Mouse (Mus musculus) hindbrain, postnatal 0 days (tissue): Measurements from ENCODE around the gene Pakap. TPM values are rescaled to one million over a fixed set of nuclear protein-coding genes. Genes with fewer than 3 reads are reported as not detected.
A peak's percentile ranks its signal among the peaks of the same experiment; 100 is the strongest.
"Not testable (repeated sequence)": the region's sequence is repeated elsewhere in the genome, so short reads cannot be mapped to it uniquely, and the experiment has no call there.

Source experiments
- ATAC-seq: fragments of 200-750 bp; cut with Nextera tagmentation; 2 replicates; pipeline ENCODE4 v1.8.0; 2017; ENCODE audit warnings: mild to moderate bottlenecking, moderate TSS enrichment, moderate library complexity
- DNase-seq: peaks from one replicate; pipeline ENCODE4 v3.0.0-alpha.2; 2015; ENCODE audit warnings: low spot score
- H3K27ac ChIP-seq: fragments of 300-500 bp; sonication (generic); 2 replicates; pipeline ENCODE4 v1.5.1; 2014; ENCODE audit warnings: mild to moderate bottlenecking
- H3K27me3 ChIP-seq: fragments of 300-500 bp; sonication (generic); 2 replicates; pipeline ENCODE4 v1.6.1; 2014; ENCODE audit warnings: low read length, mixed read lengths; ENCODE audit not compliant: insufficient read depth
- H3K36me3 ChIP-seq: fragments of 300-500 bp; sonication (generic); 2 replicates; pipeline ENCODE4 v1.6.1; 2014; ENCODE audit warnings: low read length, mixed read lengths; ENCODE audit not compliant: insufficient read depth
- H3K4me1 ChIP-seq: fragments of 300-500 bp; sonication (generic); 2 replicates; pipeline ENCODE4 v1.6.1; 2014; ENCODE audit warnings: antibody characterized with exemption, low read length, mixed read lengths; ENCODE audit not compliant: insufficient read depth
- H3K4me2 ChIP-seq: fragments of 300-500 bp; sonication (generic); 2 replicates; pipeline ENCODE4 v1.6.1; 2014; ENCODE audit warnings: low read depth, mild to moderate bottlenecking, low read length, moderate library complexity, mixed read lengths
- H3K4me3 ChIP-seq: fragments of 300-500 bp; sonication (generic); 2 replicates; pipeline ENCODE4 v1.5.1; 2014; ENCODE audit warnings: low read length
- H3K9ac ChIP-seq: fragments of 300-500 bp; sonication (generic); replicated peaks from 2 replicates; pipeline ENCODE4 v1.6.1; 2014; ENCODE audit warnings: mild to moderate bottlenecking, low read length, moderate library complexity, mixed read lengths
- H3K9me3 ChIP-seq: fragments of 300-500 bp; sonication (generic); 2 replicates; pipeline ENCODE4 v1.6.1; 2016; ENCODE audit warnings: low read length, mixed read lengths
- CTCF ChIP-seq: IDR thresholded peaks from 2 replicates; pipeline ENCODE4 v1.5.1; 2016; ENCODE audit warnings: antibody characterized with exemption, control low read depth, low read depth
- WGBS: fragments of 180-500 bp; shearing (Covaris S2); extraction: QIAGEN DNeasy Blood & Tissue Kit; methylation state at CpG from one replicate; pipeline ENCODE4 v1.1.7; 2014; 5-methylcytosine and 5-hydroxymethylcytosine counted together
- polyA plus RNA-seq: library from polyadenylated mRNA; unstranded; fragments of >200 nt; fragmentation: Nextera tagmentation; extraction: Ambion mirVana; gene quantifications from 2 replicates; pipeline ENCODE4 v1.2.1, GENCODE M21; 2015
- total RNA-seq: library from RNA; depleted of rRNA; stranded (reverse); fragments of >200 nt; gene quantifications from 2 replicates; pipeline ENCODE4 v1.2.3, GENCODE M21; 2014

Gene Pakap
- total and polyA plus RNA-seq, 2 experiments from 2014 or later: 9.7 to 14.3 TPM

- no peak overlapping the region for H3K4me3 ChIP-seq
- H3K27ac ChIP-seq: no peak overlapping the region
- ATAC-seq (peak; percentile 46), DNase-seq (peak; percentile 61)
- no peak for TF ChIP-seq CTCF
- no peaks in the 10 kb centered on the region for H3K9me3 ChIP-seq
- no peaks in the 10 kb centered on the region for H3K4me1 ChIP-seq
- 59% methylated on average over 7 of the region's 7 CpGs for WGBS
- no peaks in the 10 kb centered on the region for H3K27me3 ChIP-seq
- H3K4me2 ChIP-seq: no peak overlapping the region
- H3K36me3 ChIP-seq: no peaks in the 10 kb centered on the region
- no peak overlapping the region for H3K9ac ChIP-seq
These were observed 315.8 kb downstream of the Pakap start for GRCm38 (mm10) chr4:57883520-57884421.

- DNase-seq: no peak
- H3K27me3 ChIP-seq: no peaks in the 10 kb centered on the region
- H3K9ac ChIP-seq: no peak overlapping the region
- no peaks in the 10 kb centered on the region for H3K36me3 ChIP-seq
- H3K4me2 ChIP-seq: no peak overlapping the region
- H3K4me1 ChIP-seq: no peaks in the 10 kb centered on the region
- H3K4me3 ChIP-seq: no peak overlapping the region
- no peaks in the 10 kb centered on the region for H3K9me3 ChIP-seq
- no peak for ATAC-seq
- H3K27ac ChIP-seq: no peak overlapping the region
- WGBS: 85% methylated on average over 3 of the region's 3 CpGs
- no peak for TF ChIP-seq CTCF
These were observed 316.5 kb downstream of the Pakap start for GRCm38 (mm10) chr4:57884511-57884910.

GRCm38 (mm10) chr4:57885186-57885585 is 317.2 kb downstream of the Pakap start:
- no peak overlapping the region for H3K27ac ChIP-seq
- H3K36me3 ChIP-seq: no peaks in the 10 kb centered on the region
- DNase-seq (no peak), ATAC-seq (no peak)
- no peaks in the 10 kb centered on the region for H3K4me1 ChIP-seq
- H3K9ac ChIP-seq: no peak overlapping the region
- TF ChIP-seq CTCF: no peak
- H3K4me2 ChIP-seq: no peak overlapping the region
- H3K9me3 ChIP-seq: no peaks in the 10 kb centered on the region
- no peaks in the 10 kb centered on the region for H3K27me3 ChIP-seq
- no peak overlapping the region for H3K4me3 ChIP-seq
- 68% methylated on average over 2 of the region's 2 CpGs for WGBS

- no peaks in the 10 kb centered on the region for H3K9me3 ChIP-seq
- H3K36me3 ChIP-seq: no peaks in the 10 kb centered on the region
- H3K9ac ChIP-seq: no peak overlapping the region
- DNase-seq: peak; percentile 60
- peak; percentile 38; the same call in 1 of the 2 replicates for ATAC-seq
- H3K27ac ChIP-seq: no peak overlapping the region
- 53% methylated on average over 11 of the region's 11 CpGs for WGBS
- H3K4me1 ChIP-seq: no peaks in the 10 kb centered on the region
- no peak for TF ChIP-seq CTCF
- H3K4me2 ChIP-seq: no peak overlapping the region
- no peaks in the 10 kb centered on the region for H3K27me3 ChIP-seq
- H3K4me3 ChIP-seq: no peak overlapping the region
These were observed 318.3 kb downstream of the Pakap start for GRCm38 (mm10) chr4:57886066-57886887.

DNA sequence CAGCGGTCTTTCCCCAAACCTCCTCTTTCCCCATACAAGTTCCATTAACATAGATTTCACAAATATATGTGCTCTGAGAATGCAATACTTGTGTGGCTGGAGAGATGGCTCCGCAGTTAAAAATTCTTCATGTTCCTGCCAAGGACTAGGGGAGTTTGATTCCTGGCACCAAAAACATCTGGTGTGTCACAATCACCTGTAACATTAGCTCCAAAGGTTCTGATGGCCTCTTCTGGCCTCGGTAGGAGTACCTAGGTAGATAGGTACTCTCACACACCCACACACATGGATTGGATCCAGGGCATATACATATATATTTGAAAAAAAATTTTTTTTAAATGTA is 318.9 kb downstream of the Pakap start:
- Histone ChIP-seq H3K27me3 (no peaks in the 10 kb centered on the region), H3K4me3 (no peak overlapping the region), H3K9me3 (no peaks in the 10 kb centered on the region), H3K4me2 (no peak overlapping the region), H3K4me1 (peaks cover 2% of the 10 kb centered on the region; the same call in 1 of the 2 replicates), H3K9ac (no peak overlapping the region), H3K27ac (no peak overlapping the region), H3K36me3 (no peaks in the 10 kb centered on the region)
- DNase-seq (no peak), ATAC-seq (no peak)
- no peak for TF ChIP-seq CTCF
- 95% methylated on average over 3 of the region's 3 CpGs for WGBS

GRCm38 (mm10) chr4:57888246-57888645 is 320.3 kb downstream of the Pakap start:
- DNase-seq (no peak), ATAC-seq (no peak)
- no peaks in the 10 kb centered on the region for H3K9me3 ChIP-seq
- H3K9ac ChIP-seq: no peak overlapping the region
- H3K27me3 ChIP-seq: no peaks in the 10 kb centered on the region
- H3K27ac ChIP-seq: no peak overlapping the region
- 94% methylated on average over 2 of the region's 2 CpGs for WGBS
- H3K36me3 ChIP-seq: no peaks in the 10 kb centered on the region
- H3K4me3 ChIP-seq: no peak overlapping the region
- H3K4me2 ChIP-seq: no peak overlapping the region
- TF ChIP-seq CTCF: no peak
- H3K4me1 ChIP-seq: peaks cover 3% of the 10 kb centered on the region; the same call in 1 of the 2 replicates

GRCm38 (mm10) chr4:57888978-57889377 is 321.0 kb downstream of the Pakap start:
- H3K27ac ChIP-seq, H3K9ac ChIP-seq, H3K4me1 ChIP-seq, H3K36me3 ChIP-seq, H3K4me3 ChIP-seq, DNase-seq, H3K9me3 ChIP-seq, ATAC-seq, H3K4me2 ChIP-seq, H3K27me3 ChIP-seq: not testable (repeated sequence)
- WGBS: 97% methylated on average over 1 of the region's 1 CpGs
